Mouse (Mus musculus) C2C12 (cell line): Measurements from ENCODE around the gene Fads3. TPM values are rescaled to one million over a fixed set of nuclear protein-coding genes. Genes with fewer than 3 reads are reported as not detected.

ENCODE experiments used
- H3K27me3 ChIP-seq: one replicate; pipeline ENCODE4 v1.6.1; 2011; ENCODE audit not compliant: control insufficient read depth, insufficient read depth, insufficient read length
- H3K36me3 ChIP-seq: one replicate; pipeline ENCODE4 v1.6.1; 2011; ENCODE audit not compliant: control insufficient read depth, insufficient read depth
- H3K4me3 ChIP-seq: one replicate; pipeline ENCODE4 v1.5.1; 2011; ENCODE audit warnings: mild to moderate bottlenecking, control low read depth; ENCODE audit not compliant: poor library complexity, insufficient read depth, severe bottlenecking
- H3K79me2 ChIP-seq: one replicate; pipeline ENCODE4 v1.6.1; 2011; ENCODE audit not compliant: control insufficient read depth, insufficient read depth
- H3K79me3 ChIP-seq: one replicate; pipeline ENCODE4 v1.6.1; 2011; ENCODE audit warnings: low read depth, control low read depth
- H3ac ChIP-seq: one replicate; pipeline ENCODE3; 2011; ENCODE audit warnings: low read depth; ENCODE audit not compliant: control insufficient read depth, insufficient read length
- CEBPB ChIP-seq: IDR thresholded peaks from one replicate; pipeline ENCODE4 v1.6.1; 2011; ENCODE audit warnings: low read depth, mild to moderate bottlenecking, control low read depth, moderate library complexity
- CTCF ChIP-seq: IDR thresholded peaks from one replicate; pipeline ENCODE4 v1.5.1; 2011; ENCODE audit not compliant: control insufficient read depth, insufficient read depth, insufficient read length
- FOSL1 ChIP-seq: IDR thresholded peaks from one replicate; pipeline ENCODE4 v1.8.0; 2011; ENCODE audit warnings: mild to moderate bottlenecking, low read length; ENCODE audit not compliant: poor library complexity, insufficient read depth, severe bottlenecking
- MAX ChIP-seq: IDR thresholded peaks from one replicate; pipeline ENCODE4 v1.6.1; 2011; ENCODE audit warnings: mild to moderate bottlenecking, control low read depth
- MYOD1 ChIP-seq: IDR thresholded peaks from one replicate; pipeline ENCODE4 v1.6.1; 2011; ENCODE audit warnings: low read depth; ENCODE audit not compliant: control insufficient read depth, insufficient read length
- MYOG ChIP-seq: IDR thresholded peaks from one replicate; pipeline ENCODE4 v1.6.1; 2011; ENCODE audit not compliant: control insufficient read depth, insufficient read length; ENCODE audit errors: extremely low read depth
- USF1 ChIP-seq: IDR thresholded peaks from one replicate; pipeline ENCODE4 v1.6.1; 2011; ENCODE audit warnings: low read depth, mild to moderate bottlenecking, control low read depth, moderate library complexity
- polyA plus RNA-seq: library from polyadenylated mRNA; unstranded; fragments of >200 nt; fragmentation: generic; extraction: Trizol; gene quantifications from one replicate; pipeline ENCODE4 v1.2.1, GENCODE M21; 2012; ENCODE audit warnings: missing spikeins

Gene Fads3
- polyA plus RNA-seq, 1 experiment = 161 TPM

GRCm38 (mm10) chr19:10107051-10107611, 65.8 kb downstream of the Fads3 start:
- Histone ChIP-seq H3K27me3 (no peaks in the 10 kb centered on the region), H3K79me3 (no peaks in the 10 kb centered on the region), H3K79me2 (no peaks in the 10 kb centered on the region), H3ac (no peak overlapping the region), H3K4me3 (no peak overlapping the region), H3K36me3 (no peaks in the 10 kb centered on the region)
- no peak for TF ChIP-seq FOSL1
- TF ChIP-seq MYOD1 = no peak
- TF ChIP-seq CTCF = no peak
- TF ChIP-seq USF1 = no peak
- TF ChIP-seq CEBPB = no peak
- TF ChIP-seq MYOG = no peak
- no peak for TF ChIP-seq MAX

DNA sequence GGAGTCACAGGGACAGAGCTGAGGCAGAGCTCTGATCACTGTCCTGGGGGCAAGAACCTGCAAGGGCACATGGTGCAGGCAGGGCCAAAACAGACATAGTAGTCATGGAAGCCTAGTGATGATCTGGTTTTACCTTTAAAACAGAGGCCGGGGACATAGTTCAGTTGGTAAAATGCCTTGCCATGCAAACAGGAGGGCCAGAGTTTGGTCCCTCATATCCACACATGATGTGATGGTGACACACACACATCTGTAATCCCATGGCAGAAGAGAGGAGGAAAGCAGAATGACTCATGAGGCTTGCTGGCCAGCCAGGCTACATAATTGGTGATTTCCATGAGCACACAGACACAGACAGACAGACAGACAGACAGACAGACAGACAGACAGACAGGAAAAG, 66.8 kb downstream of the Fads3 start:
- Histone ChIP-seq H3K79me3 (no peaks in the 10 kb centered on the region), H3K79me2 (no peaks in the 10 kb centered on the region), H3K27me3 (no peaks in the 10 kb centered on the region), H3K4me3 (no peak overlapping the region), H3K36me3 (no peaks in the 10 kb centered on the region), H3ac (no peak overlapping the region)
- TF ChIP-seq MAX (no peak), CEBPB (no peak), MYOD1 (no peak), MYOG (no peak), CTCF (no peak), USF1 (no peak), FOSL1 (no peak)

GRCm38 (mm10) chr19:10108666-10109065, 67.3 kb downstream of the Fads3 start:
- Histone ChIP-seq H3K79me3 (no peaks in the 10 kb centered on the region), H3K4me3 (no peak overlapping the region)
- TF ChIP-seq MAX = no peak
- TF ChIP-seq FOSL1 = no peak
- TF ChIP-seq MYOG = no peak
- TF ChIP-seq CTCF = no peak
- TF ChIP-seq USF1 = no peak
- no peak for TF ChIP-seq CEBPB
- no peak for TF ChIP-seq MYOD1

More at GRCm38 (mm10) chr19:10108666-10109065, 67.3 kb downstream of the Fads3 start:
- Histone ChIP-seq H3ac (no peak overlapping the region), H3K36me3 (no peaks in the 10 kb centered on the region), H3K79me2 (no peaks in the 10 kb centered on the region), H3K27me3 (no peaks in the 10 kb centered on the region)

Other genes starting within 250 kb of the Fads3 start
- not detected for gene Scgb2a2, start 194.0 kb upstream of the Fads3 start, polyA plus RNA-seq
- 89.6 TPM for gene Incenp, start 142.0 kb upstream of the Fads3 start, polyA plus RNA-seq
- gene Fth1, start 61.0 kb upstream of the Fads3 start, polyA plus RNA-seq = 4,975 TPM
- gene Best1, start 39.9 kb upstream of the Fads3 start, polyA plus RNA-seq = 0.09 TPM
- 4.5 TPM for gene Rab3il1, start 39.9 kb upstream of the Fads3 start, polyA plus RNA-seq
- 72.6 TPM for gene Fads2, start 60.2 kb downstream of the Fads3 start, polyA plus RNA-seq
- 62.3 TPM for gene Fads1, start 141.3 kb downstream of the Fads3 start, polyA plus RNA-seq
- gene Tmem258, start 162.4 kb downstream of the Fads3 start, polyA plus RNA-seq = 339 TPM
- 83.7 TPM for gene Fen1, start 162.6 kb downstream of the Fads3 start, polyA plus RNA-seq
- 0.21 TPM for gene Myrf, start 199.2 kb downstream of the Fads3 start, polyA plus RNA-seq